Mouse (Mus musculus) hindbrain, embryonic 11.5 days (tissue): ENCODE measurements around the gene Wrb. TPM values are rescaled to one million over a fixed set of nuclear protein-coding genes. Genes with fewer than 3 reads are reported as not detected.

Experiments used
- ATAC-seq: fragments of 200-750 bp; cut with Nextera tagmentation; 2 replicates; pipeline ENCODE4 v1.8.0; 2017; ENCODE audit warnings: mild to moderate bottlenecking, moderate TSS enrichment, moderate library complexity; ENCODE audit not compliant: low FRiP score
- DNase-seq: peaks from one replicate; pipeline ENCODE4 v3.0.0-alpha.2; 2015; ENCODE audit warnings: low spot score
- H3K27ac ChIP-seq: fragments of 300-500 bp; sonication (generic); 2 replicates; pipeline ENCODE4 v1.5.1; 2014; ENCODE audit warnings: mild to moderate bottlenecking, low read depth, low read length
- H3K27me3 ChIP-seq: fragments of 300-500 bp; sonication (generic); 2 replicates; pipeline ENCODE4 v1.6.1; 2014; ENCODE audit warnings: mild to moderate bottlenecking, low read length, moderate library complexity, mixed read lengths; ENCODE audit not compliant: control insufficient read depth, insufficient read depth
- H3K36me3 ChIP-seq: fragments of 300-500 bp; sonication (generic); 2 replicates; pipeline ENCODE4 v1.6.1; 2014; ENCODE audit warnings: mild to moderate bottlenecking, low read length, moderate library complexity, mixed read lengths; ENCODE audit not compliant: control insufficient read depth, insufficient read depth
- H3K4me1 ChIP-seq: fragments of 300-500 bp; sonication (generic); replicated peaks from 2 replicates; pipeline ENCODE4 v1.6.1; 2014; ENCODE audit warnings: low read length, mixed read lengths; ENCODE audit not compliant: control insufficient read depth, insufficient read depth
- H3K4me2 ChIP-seq: fragments of 300-500 bp; sonication (generic); replicated peaks from 2 replicates; pipeline ENCODE4 v1.6.1; 2014; ENCODE audit warnings: mild to moderate bottlenecking, low read depth, low read length
- H3K4me3 ChIP-seq: fragments of 300-500 bp; sonication (generic); 2 replicates; pipeline ENCODE4 v1.5.1; 2014; ENCODE audit warnings: low read depth, low read length
- H3K9ac ChIP-seq: fragments of 300-500 bp; sonication (generic); 2 replicates; pipeline ENCODE4 v1.6.1; 2014; ENCODE audit warnings: low read depth, low read length
- H3K9me3 ChIP-seq: fragments of 300-500 bp; sonication (generic); 2 replicates; pipeline ENCODE4 v1.6.1; 2016; ENCODE audit warnings: low read length; ENCODE audit not compliant: control insufficient read depth
- WGBS: fragments of 180-500 bp; shearing (Covaris S2); extraction: QIAGEN DNeasy Blood & Tissue Kit; methylation state at CpG from one replicate; pipeline ENCODE4 v1.1.7; 2014; 5-methylcytosine and 5-hydroxymethylcytosine counted together
- polyA plus RNA-seq: library from polyadenylated mRNA; unstranded; fragments of >200 nt; fragmentation: Nextera tagmentation; extraction: Ambion mirVana; gene quantifications from 2 replicates; pipeline ENCODE4 v1.2.1, GENCODE M21; 2014

Gene Wrb
- polyA plus RNA-seq, 1 experiment from 2014 or later: 121 TPM

DNA sequence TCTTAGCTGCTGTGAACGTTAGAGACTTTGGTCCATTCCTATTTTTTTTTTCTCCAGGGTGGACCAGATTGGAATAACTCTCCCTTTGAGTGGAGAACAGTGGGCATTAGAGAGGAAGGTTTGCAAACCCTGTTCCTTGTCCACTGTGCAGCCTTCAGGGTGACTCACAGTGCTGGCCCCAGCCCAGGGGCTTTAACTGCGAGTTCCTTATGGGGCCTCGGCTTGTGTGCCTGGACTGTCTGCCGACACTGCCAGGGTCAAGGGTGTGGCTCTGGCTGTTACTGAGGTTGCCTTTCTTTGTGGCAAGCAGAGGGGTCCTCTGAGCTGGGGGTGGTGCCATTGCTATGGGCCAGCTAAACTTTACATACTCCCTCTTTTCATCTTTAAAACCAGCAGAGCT lies 5.8 kb downstream of the Wrb start:
- Histone ChIP-seq H3K27me3 (no peaks in the 10 kb centered on the region), H3K4me3 (no peak overlapping the region), H3K9ac (no peak overlapping the region), H3K36me3 (0 out of 2 replicates have a peak, but pooled peaks cover 4% of the 10 kb centered on the region), H3K27ac (no peak overlapping the region), H3K4me2 (no peak overlapping the region), H3K4me1 (no peaks in the 10 kb centered on the region), H3K9me3 (no peaks in the 10 kb centered on the region)
- WGBS: 72% methylated on average over 4 of the region's 4 CpGs
- ATAC-seq (no peak), DNase-seq (no peak)

DNA sequence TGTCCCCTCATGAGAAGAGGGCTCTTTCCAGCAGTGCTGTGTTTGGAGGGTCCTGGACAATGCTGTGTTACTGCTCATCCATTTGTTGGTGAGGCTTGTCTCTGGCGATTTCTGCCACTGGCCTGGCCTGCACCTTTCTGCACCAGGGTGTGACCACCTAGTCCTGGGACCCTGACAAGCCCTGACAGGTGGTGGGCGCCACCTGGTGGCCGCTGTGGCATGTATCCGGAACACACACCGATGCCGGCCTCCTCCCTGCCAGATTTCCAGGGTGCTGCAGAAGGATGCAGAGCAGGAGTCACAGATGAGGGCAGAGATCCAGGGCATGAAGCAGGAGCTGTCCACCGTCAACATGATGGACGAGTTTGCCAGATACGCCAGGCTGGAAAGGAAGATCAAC lies 6.3 kb downstream of the Wrb start:
- H3K27ac ChIP-seq: no peak overlapping the region
- H3K9ac ChIP-seq: no peak overlapping the region
- no peak overlapping the region for H3K4me3 ChIP-seq
- no peaks in the 10 kb centered on the region for H3K27me3 ChIP-seq
- H3K36me3 ChIP-seq: 0 out of 2 replicates have a peak, but pooled peaks cover 4% of the 10 kb centered on the region
- 26% methylated on average over 9 of the region's 9 CpGs for WGBS
- H3K9me3 ChIP-seq: no peaks in the 10 kb centered on the region
- peak; percentile 88 for DNase-seq
- no peak overlapping the region for H3K4me2 ChIP-seq
- no peaks in the 10 kb centered on the region for H3K4me1 ChIP-seq
- peak; percentile 39; the same call in 1 of the 2 replicates for ATAC-seq

DNA sequence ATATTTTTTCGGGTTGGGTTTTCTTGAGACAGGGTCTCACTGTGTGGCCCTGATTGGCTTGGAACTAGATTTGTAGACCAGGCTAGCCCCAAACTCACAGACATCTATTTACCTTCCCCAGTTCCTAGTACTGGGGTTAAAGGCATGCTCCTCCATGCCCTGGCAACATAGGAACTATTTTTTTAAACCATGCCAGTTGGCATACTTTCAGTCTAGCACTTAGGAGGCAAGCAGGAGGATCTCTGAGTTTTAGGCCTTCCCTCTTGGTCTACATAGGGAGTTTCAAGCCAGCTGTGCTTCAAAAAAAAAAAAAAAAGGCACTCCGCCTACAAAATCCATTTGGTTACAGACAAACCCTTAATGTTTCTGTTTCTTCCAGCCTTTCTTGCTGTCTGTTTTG lies 9.3 kb downstream of the Wrb start:
- H3K9ac ChIP-seq: no peak overlapping the region
- 86% methylated on average over 2 of the region's 2 CpGs for WGBS

DNA sequence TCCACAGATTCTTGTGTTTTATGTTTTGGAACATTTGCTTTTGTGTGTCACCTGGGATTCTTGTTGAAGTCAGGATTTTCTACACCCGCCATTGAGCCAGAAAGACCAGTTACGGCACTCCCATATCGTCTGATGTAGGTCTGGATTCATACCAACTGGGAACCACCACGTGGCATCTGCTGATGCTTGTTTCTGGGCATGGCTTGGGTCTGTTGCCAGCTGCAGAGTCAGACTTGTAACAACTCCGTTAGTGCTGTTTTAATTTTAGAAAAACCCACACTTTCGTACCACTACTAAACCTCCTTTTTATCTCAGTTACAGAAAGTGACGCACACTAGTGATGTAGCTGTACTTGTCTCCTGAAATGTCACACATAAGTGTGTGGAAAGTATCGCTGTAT lies 10.8 kb downstream of the Wrb start:
- H3K36me3 ChIP-seq: 0 out of 2 replicates have a peak, but pooled peaks cover 4% of the 10 kb centered on the region
- DNase-seq: no peak
- no peaks in the 10 kb centered on the region for H3K9me3 ChIP-seq
- no peak overlapping the region for H3K4me2 ChIP-seq
- H3K27me3 ChIP-seq: no peaks in the 10 kb centered on the region
- no peak overlapping the region for H3K4me3 ChIP-seq
- ATAC-seq: no peak
- WGBS: 94% methylated on average over 8 of the region's 8 CpGs
- no peak overlapping the region for H3K27ac ChIP-seq
- no peak overlapping the region for H3K9ac ChIP-seq
- no peaks in the 10 kb centered on the region for H3K4me1 ChIP-seq

More for the DNA sequence above, 9.3 kb downstream of the Wrb start:
- Histone ChIP-seq H3K4me1 (no peaks in the 10 kb centered on the region), H3K27me3 (no peaks in the 10 kb centered on the region), H3K4me3 (no peak overlapping the region), H3K4me2 (no peak overlapping the region), H3K27ac (no peak overlapping the region), H3K9me3 (no peaks in the 10 kb centered on the region), H3K36me3 (0 out of 2 replicates have a peak, but pooled peaks cover 4% of the 10 kb centered on the region)
- DNase-seq (no peak), ATAC-seq (no peak)

DNA sequence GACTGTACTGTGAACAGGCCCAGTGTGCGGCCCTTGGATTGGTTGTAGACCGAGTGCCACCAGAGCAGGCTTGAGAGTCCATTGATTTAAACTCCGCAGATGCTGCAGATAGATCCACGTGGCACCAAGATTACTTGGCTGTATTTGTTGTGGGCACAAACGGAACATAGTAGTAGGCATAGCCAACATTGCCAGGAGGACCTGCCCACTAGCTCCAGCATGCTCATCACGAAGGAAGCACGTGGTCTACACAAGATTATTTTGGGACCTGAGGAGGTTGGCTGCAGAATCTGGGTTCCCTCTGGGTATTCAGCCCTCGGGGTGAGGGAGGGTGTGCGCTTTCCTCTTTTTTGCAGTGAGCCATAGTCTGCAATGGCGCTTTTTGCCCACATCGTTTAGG lies 12.0 kb downstream of the Wrb start:
- Histone ChIP-seq H3K36me3 (0 out of 2 replicates have a peak, but pooled peaks cover 4% of the 10 kb centered on the region), H3K4me2 (no peak overlapping the region), H3K4me3 (no peak overlapping the region), H3K9ac (no peak overlapping the region), H3K27me3 (no peaks in the 10 kb centered on the region), H3K9me3 (no peaks in the 10 kb centered on the region), H3K27ac (no peak overlapping the region), H3K4me1 (no peaks in the 10 kb centered on the region)
- no peak for DNase-seq
- no peak for ATAC-seq
- WGBS: 94% methylated on average over 11 of the region's 11 CpGs

DNA sequence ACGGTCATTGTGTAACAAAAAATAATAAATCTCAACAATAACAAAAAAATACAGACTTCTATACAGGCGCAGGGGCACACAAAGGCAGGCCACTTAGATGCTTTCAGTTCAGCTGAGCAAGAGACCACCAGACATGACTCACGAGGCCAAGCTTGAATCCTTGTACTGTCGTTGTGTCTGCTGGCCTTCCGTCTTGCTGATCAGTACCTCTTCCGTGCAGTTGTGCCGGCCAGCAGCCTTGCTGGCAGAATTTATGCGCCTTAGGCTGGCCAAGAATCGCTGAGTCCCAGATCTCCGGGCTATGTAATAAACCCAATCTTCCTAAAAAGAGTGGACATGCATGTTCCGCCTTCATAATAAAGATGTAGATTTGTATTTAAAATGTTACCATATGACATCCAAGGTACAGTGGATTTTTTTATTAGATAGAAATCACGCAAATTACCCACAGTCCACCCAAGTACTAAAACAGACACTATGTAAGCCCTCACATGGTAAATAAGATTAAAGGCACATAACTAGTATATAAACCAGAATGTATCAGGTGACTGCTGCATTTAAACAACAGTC lies 13.4 kb downstream of the Wrb start:
- H3K36me3 ChIP-seq: 0 out of 2 replicates have a peak, but pooled peaks cover 4% of the 10 kb centered on the region
- DNase-seq (peak; percentile 28), ATAC-seq (peak; percentile 23; the same call in 1 of the 2 replicates)
- peak overlapping the region; percentile 58; the same call in 1 of the 2 replicates for H3K27ac ChIP-seq
- no peaks in the 10 kb centered on the region for H3K9me3 ChIP-seq
- H3K27me3 ChIP-seq: no peaks in the 10 kb centered on the region
- no peaks in the 10 kb centered on the region for H3K4me1 ChIP-seq
- peak overlapping the region; percentile 86; the same call in 1 of the 2 replicates for H3K9ac ChIP-seq
- peak overlapping the region; percentile 47 for H3K4me3 ChIP-seq
- peak overlapping the region; percentile 97 for H3K4me2 ChIP-seq
- WGBS: 65% methylated on average over 12 of the region's 12 CpGs

DNA sequence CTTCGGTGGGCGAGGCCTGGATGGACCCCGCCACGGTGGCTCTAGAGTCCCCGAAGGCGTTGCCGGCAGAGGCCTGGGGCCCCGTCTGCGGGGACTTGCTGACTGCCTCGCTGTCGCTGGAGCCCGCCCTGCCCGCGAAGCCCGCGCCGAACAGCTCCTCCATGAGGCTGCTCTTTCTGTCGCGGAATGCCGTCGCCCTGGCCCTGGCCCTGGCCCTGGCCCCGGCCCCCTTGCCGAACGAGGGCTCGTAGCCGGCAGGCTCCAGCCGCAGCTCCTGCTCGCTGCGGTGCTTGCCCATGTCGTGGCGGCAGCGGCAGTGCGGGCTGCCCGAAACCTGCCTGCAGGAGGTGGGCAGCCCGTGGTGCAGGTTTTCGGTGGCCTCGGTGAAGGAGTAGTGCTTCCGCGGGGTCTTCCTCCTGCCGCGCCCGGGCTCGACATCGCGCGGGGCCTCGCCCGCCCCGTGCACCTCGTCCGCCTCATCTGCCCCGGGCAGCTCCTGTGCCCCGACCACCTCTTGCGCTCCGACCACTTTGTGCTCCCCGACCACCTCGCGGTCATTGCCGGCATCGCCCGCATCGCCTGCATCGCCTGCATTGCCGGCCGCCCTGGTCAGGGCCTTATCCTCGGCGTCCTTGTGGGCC lies 14.0 kb downstream of the Wrb start:
- Histone ChIP-seq H3K4me3 (peak overlapping the region; percentile 47), H3K9ac (peak overlapping the region; percentile 86), H3K27me3 (no peaks in the 10 kb centered on the region), H3K27ac (peak overlapping the region; percentile 58), H3K9me3 (no peaks in the 10 kb centered on the region), H3K36me3 (0 out of 2 replicates have a peak, but pooled peaks cover 4% of the 10 kb centered on the region), H3K4me2 (peak overlapping the region; percentile 97), H3K4me1 (no peaks in the 10 kb centered on the region)
- peak; percentile 90 for ATAC-seq
- WGBS: under 1% methylated on average over 67 of the region's 67 CpGs
- peak; percentile 86 for DNase-seq

DNA sequence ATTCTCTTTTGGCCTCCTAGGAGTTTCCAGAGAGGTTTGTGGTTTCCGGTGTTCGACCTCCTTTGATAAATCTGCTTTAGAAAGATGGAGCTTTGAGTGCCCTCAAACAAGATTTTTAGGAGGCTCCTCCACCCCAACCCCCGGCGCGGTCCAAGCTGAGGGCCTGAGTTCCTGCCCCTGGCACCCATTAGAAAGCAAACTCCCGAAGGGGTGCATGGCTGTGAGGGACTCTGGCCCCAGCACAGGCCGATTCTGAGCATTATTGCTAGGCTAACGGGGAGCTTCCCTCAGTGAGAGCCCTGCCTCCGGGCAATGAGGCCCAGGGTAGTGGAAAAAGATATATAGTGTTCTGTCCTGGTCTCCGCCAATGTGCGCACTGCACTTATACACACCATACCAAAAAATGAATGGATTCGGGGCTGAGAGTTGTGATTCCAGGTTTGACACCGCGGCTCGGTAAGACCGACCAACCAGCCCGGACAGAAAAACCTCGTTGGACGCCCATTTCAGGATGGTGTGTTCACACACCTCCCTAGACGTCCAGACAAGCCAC lies 14.7 kb downstream of the Wrb start:
- Histone ChIP-seq H3K27me3 (no peaks in the 10 kb centered on the region), H3K36me3 (0 out of 2 replicates have a peak, but pooled peaks cover 4% of the 10 kb centered on the region), H3K4me2 (peak overlapping the region; percentile 97; the same call in 1 of the 2 replicates), H3K9me3 (no peaks in the 10 kb centered on the region), H3K27ac (no peak overlapping the region), H3K4me3 (no peak overlapping the region), H3K9ac (peak overlapping the region; percentile 86; the same call in 1 of the 2 replicates), H3K4me1 (no peaks in the 10 kb centered on the region)
- WGBS: 84% methylated on average over 20 of the region's 20 CpGs
- ATAC-seq: peak; percentile 33; the same call in 1 of the 2 replicates
- no peak for DNase-seq
